Mouse (Mus musculus): Measurements from ENCODE around the gene Galnt4. TPM values are rescaled to one million over a fixed set of nuclear protein-coding genes. Genes with fewer than 3 reads are reported as not detected.

The Galnt4 gene
- total RNA-seq (2021), result 1 to 10 TPM; 6.1 to 6.3 TPM

DNA sequence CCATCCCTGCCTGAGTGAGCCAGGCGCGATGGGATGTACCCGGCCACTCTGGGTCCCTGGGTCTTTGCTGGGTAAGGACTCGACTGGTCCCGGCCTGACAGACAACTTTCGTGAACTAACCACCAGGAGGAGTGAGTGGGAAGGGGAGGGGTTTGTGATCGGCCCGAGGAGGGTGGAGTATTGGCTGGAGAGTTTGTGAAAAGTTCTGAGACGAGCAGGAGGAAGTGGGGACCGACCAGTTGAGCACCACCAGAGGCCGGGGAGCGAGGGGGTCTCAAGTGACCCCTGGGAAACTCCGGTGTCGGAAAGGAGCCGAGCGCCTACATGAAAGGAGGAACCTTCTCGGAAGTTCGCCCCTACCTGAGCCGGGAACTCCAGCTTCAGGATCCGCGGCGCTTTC lies at the start of gene Galnt4:
Gene Galnt4, plus strand, starts transcription at position 196 of the 400 bp plus-strand sequence.
- peak; percentile 85 for DNase-seq

GRCm38 (mm10) chr10:99060588-99060987 lies 47.4 kb upstream of the Galnt4 start:
- DNase-seq, result no peak

DNA sequence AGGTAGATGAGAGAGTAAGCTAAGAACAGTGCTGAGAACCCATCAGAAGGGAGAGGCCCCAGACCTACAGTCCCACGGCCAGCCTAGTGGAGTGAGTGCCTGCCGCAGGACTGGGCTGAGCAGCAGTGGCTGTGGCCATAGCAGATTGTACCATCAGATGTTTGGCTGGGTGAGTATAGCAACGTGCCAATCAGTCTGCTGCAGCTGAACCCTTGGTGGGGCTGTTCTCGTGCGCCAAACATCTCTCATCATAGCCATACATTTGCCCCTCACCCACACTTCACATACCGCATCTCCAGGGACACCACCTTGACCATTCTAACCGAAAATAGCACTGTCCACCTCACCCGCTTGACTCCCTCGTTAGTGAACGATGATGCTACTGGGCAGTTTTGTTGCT lies 46.5 kb upstream of the Galnt4 start:
- DNase-seq, result no peak

DNA sequence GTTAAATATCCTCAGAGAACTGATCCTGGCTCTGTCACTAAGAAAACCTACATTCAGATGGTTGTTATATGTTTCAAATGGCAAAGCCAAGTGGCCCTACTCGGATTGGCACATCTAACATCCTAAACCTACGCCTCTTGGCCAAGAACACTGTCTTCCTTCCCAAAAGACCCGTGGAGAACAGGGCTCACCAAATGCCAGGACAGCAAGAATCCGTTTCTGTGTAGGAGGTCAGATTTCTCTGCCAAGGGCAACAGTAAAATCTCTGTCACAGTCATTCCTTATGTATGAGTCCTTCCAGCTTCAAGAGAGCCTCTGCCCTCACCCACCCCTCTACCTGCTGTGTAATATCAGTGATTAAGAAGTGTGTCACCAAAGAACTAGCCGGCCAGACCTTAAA lies 45.4 kb upstream of the Galnt4 start:
- DNase-seq, result no peak

GRCm38 (mm10) chr10:99076113-99076895 lies 31.7 kb upstream of the Galnt4 start:
- DNase-seq, result no peak

- DNase-seq, result no peak
These were observed 29.3 kb upstream of the Galnt4 start for GRCm38 (mm10) chr10:99078621-99079020.

DNA sequence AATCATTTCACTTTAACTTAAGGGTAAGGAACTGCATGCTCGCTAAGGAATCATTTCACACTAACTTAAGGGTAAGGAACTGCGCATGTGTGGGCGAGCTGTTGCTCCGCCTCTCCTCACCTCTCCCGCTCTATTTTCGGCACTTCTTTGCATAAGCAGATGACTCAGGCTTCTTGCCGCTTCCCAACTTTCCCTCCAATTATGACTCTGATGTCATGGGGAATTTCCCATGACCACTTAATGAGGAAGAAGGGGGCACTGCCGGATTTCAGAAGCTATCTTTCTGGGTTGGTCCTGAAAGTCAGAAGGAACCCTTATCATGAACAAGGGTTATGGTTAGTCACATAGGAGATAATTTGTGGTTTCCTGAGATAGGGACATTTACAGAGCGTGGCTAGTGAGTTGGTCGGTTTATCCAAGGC lies 26.4 kb upstream of the Galnt4 start:
- DNase-seq, result no peak

GRCm38 (mm10) chr10:99083431-99084003 lies 24.4 kb upstream of the Galnt4 start:
- DNase-seq, result peak; percentile 72

DNA sequence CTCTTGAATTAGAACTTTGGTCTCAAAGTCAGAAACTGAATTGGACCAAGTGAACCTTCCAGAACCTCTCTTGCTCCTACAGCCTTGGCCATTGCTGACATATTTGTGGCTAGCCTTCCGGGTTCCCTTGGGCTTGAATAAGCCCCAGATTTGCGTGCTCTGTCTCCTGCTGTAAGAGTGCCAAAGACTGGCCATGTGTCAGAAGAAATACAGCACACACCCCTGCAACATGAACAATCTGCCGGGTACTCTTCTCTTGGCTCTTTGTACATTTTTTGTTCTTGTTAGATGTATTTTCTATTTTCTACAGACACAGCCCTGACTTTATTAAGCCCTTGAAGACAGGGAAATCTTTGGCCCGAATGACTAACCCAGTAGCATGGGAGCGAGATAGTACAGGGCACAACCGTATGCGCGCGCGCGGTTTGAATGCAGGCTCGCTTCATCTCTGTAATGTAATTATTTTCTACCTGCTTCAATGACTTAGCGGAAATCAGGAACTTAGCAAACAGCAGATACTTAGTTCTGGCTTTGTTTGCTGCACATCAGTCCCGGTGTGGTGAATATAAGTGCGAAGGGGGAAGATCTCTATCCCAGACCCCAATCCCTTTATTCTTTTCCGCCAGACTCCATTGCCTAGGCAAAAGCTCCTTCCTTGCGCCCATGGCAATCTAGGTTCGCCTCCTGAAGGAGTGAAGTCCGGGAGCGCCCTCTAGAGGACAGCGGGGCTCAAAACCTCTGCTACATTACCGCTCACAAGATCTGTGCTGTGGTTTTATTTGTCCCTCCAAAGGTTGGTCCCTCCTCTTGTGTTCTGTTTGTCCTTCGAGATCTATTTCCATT lies 23.3 kb upstream of the Galnt4 start:
- peak; percentile 91 for DNase-seq

DNA sequence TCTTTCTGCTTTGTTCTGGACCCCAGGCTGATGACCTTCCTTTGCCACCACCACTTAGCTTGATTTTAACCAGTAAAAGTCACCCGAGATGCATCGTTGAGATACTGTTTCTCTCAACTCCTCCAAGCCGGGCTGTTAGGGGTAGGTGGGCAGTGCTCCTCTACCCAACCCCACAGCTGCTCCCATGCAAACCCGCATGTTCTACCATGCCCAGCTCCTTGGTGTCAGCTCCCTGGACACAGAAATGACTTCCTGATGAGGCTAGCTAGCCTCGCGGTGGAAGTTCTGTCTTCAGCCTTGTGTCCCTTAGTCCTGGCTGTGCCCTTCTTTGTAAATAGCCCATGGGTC lies 22.7 kb upstream of the Galnt4 start:
- no peak for DNase-seq

GRCm38 (mm10) chr10:99086029-99086428 lies 21.9 kb upstream of the Galnt4 start:
- no peak for DNase-seq

- DNase-seq, result no peak
These were observed 18.1 kb upstream of the Galnt4 start for GRCm38 (mm10) chr10:99089906-99090305.

DNA sequence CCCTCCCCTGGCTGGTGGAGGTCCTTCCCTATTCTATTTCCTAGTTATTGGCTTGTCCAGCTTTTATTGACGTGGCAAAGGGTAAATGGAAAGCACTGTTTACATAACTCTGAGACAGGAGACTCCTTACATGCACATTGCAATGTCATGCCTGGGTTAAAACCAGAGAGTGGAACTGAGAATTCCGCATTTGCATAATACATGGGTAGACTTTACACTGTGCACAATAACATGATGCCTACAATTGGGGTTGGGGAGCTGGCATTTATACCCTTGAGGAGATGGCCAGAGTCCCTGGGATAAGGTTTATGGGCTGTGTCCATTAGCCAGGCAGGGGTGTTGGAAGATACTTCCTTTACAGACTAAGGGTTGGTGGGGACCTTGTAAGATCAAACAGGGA lies 14.6 kb upstream of the Galnt4 start:
- no peak for DNase-seq

- DNase-seq, result no peak
These were observed 12.8 kb upstream of the Galnt4 start for GRCm38 (mm10) chr10:99095114-99095513.

DNA sequence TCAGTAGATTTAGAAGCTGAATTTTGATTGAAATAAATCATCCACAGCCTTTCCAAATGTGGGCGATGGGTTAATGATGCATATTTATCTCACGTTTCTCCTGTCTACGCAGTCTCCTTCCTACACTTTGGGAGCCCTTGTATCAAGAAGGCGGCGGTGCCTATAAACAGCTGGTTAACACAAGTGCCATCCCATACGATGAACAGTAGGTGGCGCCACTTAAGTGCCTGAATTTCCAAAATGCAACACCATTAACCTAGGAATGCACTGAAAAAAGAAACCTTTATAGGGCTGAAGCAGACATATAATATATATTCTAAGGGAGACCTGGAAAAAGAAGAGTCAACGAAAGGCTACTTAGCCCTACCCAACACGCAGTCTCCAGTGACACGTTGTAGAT lies 10.6 kb upstream of the Galnt4 start:
- peak; percentile 49 for DNase-seq

- DNase-seq, result no peak
These were observed 2.4 kb upstream of the Galnt4 start for GRCm38 (mm10) chr10:99105522-99105921.

- DNase-seq, result no peak
These were observed 1.7 kb upstream of the Galnt4 start for GRCm38 (mm10) chr10:99106311-99106702.

DNA sequence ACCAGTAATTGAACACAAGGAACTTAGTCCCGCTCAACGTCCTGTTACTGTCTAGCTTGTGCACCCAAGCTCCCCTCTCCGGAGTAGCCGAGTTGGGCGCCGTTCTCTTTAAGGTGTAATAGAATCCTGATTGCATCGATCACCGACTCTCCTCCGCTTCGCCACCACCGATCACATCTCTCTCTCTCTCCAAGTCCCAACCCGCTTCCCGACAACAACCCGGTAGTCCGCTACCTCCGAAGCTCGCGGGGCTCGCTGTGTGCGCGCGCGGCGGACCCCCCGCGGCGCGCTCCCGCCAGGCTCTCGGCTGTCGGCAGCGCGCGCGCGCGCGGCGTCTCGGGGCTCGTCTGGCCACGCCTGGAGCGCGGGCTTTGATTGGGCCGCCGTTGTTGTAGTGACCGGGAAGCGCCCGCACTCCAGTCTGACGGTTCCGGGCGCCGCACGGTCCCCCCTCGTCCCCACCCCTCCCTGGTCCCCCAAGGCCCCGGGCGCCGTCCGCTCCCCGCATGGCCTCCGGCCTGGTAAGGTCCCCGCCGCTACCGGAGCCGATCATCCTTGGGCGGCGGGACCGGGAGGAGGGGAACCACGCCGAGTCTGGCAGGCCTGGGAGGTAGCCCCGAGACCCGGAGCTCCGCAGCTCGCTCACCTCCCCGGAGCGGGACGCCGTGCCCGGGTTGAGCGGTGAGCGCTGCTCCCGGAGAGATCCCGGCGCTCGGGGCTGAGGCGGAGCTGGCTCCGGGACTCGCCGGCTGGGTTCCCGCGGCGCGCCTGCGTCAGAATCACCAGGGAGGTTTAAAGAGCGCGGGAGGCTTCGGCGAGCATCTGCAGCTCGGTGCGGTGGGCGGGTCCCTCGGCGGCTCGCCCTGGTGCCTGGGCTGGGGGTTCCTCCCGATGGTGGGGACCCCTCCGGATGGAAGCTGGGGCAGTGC lies 992 bp upstream of the Galnt4 start, which contains the start of gene Poc1b:
Gene Poc1b, plus strand, starts transcription at position 334 of the 929 bp plus-strand sequence.
- peak; percentile 88 for DNase-seq

- DNase-seq, result no peak
These were observed 548 bp downstream of the Galnt4 start for GRCm38 (mm10) chr10:99108431-99108982.

DNA sequence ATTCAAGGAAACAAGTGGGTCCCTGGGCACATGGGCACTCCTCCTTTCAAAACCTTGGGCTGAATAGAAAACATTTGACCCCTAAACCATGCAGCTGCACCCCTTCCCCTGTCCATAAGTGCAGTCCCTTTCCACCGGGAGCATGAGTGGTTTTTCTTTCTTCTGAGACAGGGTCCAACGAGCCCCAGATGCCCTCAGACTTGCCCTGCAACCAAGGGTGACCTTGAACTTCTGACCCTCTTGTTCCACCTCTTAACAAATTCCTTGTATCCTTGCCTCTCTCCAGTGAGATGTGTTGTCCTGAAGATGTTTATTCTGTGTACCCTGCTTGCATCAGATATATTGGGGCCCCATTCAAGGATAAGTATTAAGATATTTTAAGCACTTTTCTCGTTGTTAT lies 5.6 kb downstream of the Galnt4 start:
- no peak for DNase-seq

DNA sequence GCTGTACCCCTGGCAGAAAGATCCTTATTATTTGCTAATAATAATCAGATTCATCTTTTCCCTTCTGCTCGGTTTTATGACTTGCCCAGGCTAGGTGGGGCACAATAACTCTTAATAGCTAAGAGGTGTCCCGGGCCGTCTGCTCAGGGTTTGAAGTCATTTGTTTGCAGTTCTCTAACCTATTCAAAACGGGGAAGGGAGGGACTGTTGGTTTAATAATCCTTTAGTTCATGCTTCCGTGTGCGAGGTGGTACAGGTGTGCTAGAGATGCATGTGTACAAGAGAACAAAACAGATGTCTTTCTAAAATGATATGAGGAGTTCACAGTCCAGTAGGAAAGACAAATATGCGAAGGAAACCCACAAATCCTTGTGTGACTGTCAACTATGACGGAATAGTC lies 6.3 kb downstream of the Galnt4 start:
- no peak for DNase-seq

Measured in heart, postnatal 4 days (tissue).